Mouse (Mus musculus) urinary bladder, postnatal 14 days (tissue): Measurements from ENCODE around the gene Serpina3c.
A peak's percentile ranks its signal among the peaks of the same experiment; 100 is the strongest.

Experiments
- DNase-seq: peaks from one replicate; pipeline ENCODE4 v3.0.0; 2021; ENCODE audit warnings: low spot score

The Serpina3c gene

DNA sequence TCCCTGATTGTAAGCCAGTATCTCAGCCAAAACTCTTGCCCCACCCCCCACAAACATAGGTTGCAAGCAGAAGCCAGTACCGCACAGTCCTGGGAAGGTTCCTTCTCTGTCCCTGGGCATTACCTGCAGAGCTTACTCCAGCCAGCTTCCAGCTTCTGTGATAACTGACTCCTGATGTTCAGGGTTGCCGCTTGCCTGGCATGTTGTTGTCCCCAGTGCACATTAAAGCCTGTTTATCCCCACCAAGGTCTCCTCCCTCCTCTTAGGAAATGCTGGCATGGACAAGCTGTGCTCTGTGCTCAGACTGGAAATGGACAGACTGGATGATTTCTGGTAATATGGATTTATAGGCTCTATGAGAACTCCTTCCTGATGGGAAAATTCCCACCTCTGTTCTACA lies at the start of gene Serpina3c:
Serpina3c (minus strand) TSS at position 215 of the 400 bp plus-strand sequence.
- no peak for DNase-seq

DNA sequence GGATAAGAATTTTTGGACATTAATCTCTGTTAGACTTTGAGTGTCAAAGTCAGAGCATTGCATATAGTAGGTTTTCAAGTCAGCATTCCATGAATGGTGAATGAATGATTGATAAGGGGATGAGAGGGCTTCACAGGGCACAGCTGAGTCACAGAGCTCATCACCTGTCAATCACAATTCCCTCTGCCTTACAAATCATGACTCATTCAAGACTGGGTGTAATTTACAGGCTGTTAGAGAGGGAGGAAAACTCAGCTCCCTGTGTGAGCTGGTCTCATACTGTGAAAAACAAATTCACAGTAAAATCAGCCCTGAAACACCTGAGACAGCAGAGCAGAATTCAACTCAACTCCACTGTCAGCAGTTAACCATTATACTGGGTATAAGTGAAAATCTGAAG lies 37.2 kb upstream of the Serpina3c start:
- no peak for DNase-seq

DNA sequence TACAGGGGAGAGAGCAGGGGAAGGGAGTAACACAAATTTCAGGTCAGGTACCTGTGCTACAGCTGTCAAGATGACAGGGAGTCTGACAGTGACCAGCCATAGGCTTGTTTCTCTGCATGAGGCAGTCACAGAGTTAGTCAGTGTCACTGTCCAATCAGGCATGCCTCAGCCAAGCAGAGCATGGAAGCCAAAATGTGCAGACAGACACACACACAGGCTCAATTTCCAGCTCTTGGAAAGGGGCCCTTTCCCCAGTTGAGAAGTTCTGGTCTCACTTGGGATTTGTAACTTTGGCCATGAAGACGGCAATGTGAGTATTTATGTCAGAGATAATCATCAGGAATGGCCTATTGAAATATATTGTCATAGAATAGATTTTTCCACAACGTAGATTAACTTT lies 35.6 kb upstream of the Serpina3c start:
- no peak for DNase-seq

DNA sequence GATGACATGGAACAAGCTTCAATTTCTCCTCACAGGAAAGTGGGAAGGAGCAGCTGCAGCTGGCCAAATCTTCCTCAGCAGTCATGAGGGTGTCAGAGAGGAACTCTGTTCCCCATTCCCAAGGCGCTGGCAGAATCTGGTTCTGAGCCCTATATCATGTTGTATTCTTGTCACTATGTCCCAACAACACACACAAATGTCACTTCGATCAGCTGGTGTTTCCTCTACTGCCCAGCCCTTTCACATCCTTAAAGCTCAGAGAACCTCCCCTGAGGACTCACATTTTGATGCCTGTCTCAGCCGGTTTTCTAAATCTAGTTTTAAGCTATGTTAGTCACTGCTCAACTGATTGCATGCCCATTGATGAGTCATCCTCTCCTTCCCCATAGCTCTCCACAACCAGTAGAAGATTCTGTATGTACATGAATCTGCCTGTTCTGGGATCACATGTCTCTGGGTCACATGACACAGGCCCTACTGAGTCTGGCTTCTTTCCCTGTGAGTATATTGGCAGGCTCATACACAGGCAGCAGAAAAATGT lies 32.4 kb upstream of the Serpina3c start:
- DNase-seq = peak; percentile 26

DNA sequence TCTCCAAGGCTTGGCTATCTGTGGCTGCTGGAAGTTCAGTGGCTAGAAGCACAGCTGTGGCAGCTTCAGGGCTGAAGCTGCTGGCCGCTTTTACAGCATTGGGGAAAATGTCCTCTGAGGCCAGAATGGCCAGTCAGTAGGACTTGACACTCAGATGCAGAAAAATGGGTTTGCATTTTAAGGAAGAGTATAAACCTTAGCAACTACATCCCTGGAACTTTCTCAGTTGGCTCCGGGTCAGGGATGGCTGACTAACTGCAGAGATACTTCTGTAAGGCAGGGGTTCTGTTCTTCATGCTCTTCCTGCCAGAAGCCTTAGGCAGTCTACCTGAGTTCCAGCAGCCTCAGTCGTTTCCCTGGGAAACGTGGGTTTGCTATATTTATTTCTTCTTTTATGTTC lies 31.4 kb upstream of the Serpina3c start:
- no peak for DNase-seq

DNA sequence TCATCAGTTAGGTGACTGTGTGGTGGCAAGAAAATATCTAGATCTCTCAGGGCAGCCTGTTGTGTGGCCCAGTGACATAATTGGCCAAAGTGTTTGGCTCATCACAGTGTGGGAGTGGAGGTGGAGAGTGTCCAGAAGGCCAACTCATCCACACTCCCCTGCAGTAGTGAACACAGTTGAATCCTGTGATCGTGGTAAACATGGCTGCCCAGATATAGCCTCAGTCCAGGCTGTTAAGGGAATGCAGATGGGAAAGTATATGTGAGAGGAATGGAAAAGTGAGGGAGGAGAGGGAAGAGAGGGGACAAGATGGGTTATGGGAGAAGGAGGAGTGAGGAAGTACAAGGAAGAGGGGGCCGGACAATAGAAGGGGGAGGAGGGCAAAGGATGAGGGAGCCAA lies 25.3 kb upstream of the Serpina3c start:
- no peak for DNase-seq

DNA sequence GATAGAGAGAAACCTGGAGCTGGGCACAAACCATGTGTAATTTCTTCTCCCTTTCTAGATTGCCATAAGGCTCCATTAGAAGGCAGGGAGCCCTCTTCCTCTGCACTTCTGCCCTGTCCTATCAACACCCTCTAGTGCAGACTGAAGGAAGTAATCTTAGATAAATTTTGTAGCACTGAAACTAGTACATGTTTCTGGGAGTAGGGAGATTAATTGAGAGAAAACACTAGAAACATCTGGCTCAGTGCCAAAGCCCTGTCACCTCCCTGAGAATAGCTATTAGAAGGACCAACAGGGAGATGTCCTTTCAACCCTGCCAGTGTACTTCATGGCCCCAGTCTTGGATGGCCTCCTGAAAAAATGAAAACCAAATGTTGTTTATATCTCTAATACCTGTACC lies 24.9 kb upstream of the Serpina3c start:
- no peak for DNase-seq

DNA sequence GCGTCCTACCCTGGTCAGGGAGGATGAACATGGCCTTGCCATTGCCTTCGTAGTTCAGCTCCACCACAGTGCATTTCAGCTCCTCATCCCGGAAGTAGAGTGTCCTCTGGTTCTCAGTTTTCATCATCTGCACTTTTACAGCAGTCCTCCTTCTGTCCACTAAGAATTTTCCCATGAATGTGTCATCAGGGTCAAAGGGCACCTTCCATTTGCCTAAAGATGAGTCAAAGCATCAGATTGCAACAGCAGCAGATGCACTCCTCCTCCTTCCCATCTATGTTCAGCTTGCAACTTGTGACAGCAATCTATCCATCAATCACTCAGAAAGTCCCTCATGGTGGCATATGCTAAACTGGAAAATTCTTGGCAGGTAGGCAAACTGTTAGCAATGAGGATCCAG lies 22.0 kb upstream of the Serpina3c start:
- no peak for DNase-seq

DNA sequence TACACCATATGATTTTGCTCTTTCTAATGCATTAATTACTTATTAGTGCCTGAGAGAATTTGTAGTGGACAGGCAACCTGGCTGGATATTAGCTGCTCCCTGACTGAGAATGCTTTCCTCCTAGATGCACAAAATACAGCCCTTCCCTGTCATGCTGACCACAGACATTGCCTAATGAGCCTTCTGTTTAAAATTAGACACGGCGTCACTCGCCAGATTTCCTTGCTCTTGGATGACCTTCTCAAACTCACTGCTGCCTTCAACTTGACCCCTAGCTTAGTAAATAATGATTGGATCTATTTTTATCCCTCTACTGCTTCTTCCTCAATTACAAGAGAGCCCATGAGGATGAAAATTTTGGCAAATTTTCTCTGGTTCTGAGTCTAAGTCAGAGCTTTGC lies 21.1 kb upstream of the Serpina3c start:
- DNase-seq = no peak

DNA sequence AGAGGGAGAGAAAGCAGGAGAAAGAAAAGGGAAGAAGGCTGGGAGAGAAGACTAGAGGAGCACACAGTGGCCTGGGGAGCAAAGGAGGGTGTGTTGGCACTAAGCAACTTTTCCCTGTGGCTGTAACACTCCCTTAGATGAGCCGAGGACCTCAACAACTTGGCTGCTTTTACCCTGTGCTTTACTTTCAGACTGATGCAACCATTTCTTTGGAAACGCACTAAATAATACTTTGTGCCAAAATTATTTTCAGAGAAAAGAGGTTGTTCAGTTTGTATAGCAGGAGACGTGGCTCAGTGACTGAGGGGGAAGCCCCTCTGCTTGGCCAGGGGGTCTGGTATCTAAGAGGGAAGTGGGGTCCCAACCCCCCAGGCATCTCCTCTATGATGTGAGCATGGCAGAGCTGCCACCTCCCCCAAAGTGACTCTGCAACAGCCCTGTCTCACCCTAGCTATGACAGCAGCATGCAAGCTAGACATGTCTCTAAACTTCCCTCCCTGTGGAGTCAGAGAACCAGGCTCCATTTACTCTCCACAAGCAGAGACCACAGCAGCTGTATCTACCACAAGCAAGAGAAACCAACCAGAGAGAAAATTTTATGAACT lies 527 bp downstream of the Serpina3c start:
- DNase-seq = no peak

DNA sequence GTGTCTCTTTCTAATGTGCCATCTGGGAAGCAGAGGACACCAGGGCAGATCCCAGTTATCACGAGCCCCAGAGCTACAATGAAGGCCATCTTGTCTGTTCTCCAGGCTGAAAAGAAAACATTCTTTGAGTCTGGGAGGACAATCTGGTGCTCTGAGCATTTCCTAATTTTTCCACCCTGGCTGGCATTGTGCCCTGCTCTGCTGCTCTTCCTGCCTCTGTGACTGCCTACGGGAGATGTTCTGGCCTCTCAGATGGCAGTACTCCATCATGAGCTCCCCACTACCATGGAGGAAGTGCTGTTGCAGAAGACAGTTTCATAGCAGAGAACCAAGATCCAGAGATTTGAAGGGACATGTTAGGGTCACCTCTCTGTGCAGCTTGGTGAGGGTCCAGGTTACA lies 1.7 kb downstream of the Serpina3c start:
- DNase-seq = no peak

DNA sequence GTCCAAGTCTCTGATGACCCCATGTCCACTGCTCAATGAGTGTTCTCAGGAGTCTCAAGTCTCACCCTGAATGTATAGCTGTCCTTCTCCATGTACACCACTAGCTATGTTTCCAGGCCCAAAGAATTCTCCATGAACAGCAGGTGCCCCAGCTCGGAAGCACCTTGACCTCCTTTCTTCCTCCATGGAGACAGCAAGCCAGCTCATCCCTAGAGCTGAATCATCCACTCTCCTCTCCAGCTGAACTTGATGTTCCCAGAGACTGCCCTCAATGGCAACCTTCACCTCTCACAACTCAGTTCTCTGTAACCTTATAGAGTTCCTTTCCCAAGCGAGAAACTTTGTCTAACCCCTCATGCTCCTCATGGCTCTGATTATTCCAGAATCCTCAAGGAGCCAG lies 8.1 kb downstream of the Serpina3c start:
- no peak for DNase-seq

DNA sequence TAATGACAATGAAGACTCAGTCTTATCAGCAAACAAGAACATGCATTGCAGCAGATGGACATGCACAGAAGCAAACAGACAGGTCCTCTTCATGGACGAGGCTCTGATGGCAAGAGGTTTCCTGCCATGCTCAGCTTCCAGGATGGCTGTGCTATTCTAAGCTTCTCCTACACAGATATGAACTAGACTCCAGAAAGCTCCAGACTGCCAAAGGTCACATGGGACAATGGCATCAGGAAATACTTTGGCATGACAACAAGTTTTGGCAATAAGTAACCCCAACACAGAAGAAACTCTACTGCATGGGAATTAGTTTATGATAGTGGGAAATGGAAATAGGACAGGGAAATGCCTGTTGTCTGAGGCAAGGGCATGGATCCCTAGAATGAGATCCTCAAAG lies 10.4 kb downstream of the Serpina3c start:
- no peak for DNase-seq

DNA sequence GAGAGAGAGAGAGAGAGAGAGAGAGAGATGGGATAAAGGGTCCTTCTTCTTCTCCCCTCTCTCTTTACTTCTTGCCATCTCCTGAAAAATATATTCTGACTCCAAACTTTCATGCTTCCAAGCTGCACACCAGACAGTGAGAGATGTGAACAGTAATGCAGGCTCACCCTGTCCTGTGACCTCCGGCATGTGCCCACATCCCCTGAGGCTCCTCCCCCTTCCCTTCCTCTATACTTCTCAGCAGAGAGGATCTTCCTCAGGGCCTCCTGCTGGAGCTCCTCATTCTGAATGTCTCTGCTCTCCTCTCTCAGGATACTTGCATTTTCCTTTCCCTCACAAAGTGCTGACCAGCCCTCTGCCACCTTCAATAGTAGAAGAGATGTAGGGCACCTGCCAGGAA lies 11.2 kb downstream of the Serpina3c start:
- no peak for DNase-seq

DNA sequence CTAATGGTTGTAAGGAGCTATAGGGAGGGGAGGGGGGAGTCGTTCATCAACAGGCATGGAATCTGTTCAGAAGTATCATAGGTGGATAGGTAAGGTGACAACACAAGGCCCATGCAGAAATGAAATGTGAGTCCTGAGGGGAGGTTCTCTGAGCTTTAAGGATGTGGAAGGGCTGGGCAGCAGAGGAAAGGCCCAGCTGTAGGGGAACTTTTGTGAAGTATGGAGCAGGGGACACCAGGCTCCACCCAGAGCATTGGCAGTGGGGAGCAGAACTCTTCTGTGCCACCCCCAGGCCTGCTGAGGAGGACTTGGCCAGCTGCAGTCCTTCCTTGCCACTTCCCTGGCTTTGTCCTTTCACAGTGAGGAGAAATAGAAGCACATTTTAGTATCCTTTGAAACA lies 12.2 kb downstream of the Serpina3c start:
- no peak for DNase-seq

DNA sequence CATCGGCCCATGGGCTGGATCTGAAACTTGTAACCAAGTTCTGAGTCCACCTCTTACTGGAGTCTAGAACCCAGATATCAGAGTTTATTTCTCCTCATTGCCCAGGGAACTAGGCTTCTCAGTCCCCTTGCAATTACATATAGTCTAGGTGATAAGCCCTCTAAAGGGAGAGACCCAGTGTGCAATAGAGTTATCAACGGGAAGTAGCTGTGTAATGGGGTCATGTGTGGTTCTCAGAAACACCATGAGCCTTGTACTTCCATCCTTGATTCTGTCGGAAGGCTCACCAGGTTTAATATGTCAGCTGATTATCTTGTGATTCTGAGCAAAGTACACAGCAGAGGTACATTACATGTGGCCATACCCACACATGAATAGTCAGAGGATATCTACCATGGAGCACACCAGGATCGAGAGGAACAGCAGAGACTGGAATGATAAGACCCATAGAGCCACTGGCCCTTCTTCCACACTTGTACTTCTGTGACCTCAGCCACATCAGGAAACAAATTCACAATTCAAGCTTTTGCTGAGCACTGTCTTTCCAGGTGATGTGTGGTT lies 13.0 kb downstream of the Serpina3c start:
- DNase-seq = no peak

DNA sequence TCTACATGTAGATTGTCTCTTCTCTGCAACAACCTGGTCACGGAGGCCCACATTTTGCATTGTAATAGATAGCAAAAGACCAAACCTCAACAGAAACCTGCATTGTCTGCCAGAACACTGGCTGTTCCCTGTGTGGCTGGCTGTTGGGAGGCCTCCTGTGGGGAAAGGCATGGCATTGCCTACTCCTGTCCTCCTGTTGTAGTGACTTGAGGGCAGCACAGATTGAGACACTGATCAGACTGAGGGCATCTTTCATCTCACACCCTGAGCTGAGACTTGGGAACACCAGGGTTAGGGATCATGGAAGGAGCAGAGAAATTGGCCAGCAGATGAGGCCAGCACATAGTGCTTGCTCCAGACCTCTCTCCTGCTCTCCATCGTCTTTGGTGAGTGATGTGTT lies 15.5 kb downstream of the Serpina3c start:
- no peak for DNase-seq

DNA sequence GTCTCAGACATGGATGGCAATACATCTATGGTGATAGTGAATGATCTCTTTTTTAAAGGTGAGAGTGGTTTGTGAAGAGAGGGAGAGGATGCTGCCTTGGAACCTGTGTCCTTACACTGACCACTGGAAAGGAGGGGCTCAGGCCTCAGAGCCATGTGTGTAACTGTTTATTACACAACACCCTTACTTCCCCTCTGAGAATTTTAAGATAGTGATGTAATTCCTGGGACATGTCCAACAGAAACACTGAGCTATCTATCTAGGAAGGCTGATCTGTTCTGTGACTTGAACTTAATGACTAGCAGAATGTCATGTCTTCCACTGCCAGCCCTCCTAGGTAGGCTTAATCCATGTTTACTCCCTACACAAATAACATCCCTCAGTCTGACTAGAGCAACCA lies 22.6 kb downstream of the Serpina3c start:
- no peak for DNase-seq

DNA sequence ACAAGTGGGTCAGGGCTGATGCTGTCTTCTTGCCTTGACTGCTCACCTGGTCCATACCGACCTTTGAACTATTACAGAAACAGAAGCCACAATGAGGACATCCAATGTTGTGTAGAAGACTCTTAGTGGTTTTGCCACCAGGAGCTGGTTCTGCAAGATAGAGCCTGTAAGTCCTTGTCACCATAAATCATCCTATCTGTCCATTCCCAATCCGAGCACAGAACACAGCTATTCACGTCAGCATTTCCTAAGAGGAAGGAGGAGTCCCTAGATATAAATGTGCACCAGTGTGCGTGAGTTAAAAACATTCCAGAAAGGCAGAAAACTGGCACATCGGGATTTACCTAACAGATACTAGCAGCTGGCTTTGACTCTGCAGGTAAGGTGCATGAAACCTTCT lies 26.0 kb downstream of the Serpina3c start, which contains the start of gene Serpina3b:
Serpina3b (plus strand) TSS at position 301 of the 400 bp plus-strand sequence.
- DNase-seq = no peak

DNA sequence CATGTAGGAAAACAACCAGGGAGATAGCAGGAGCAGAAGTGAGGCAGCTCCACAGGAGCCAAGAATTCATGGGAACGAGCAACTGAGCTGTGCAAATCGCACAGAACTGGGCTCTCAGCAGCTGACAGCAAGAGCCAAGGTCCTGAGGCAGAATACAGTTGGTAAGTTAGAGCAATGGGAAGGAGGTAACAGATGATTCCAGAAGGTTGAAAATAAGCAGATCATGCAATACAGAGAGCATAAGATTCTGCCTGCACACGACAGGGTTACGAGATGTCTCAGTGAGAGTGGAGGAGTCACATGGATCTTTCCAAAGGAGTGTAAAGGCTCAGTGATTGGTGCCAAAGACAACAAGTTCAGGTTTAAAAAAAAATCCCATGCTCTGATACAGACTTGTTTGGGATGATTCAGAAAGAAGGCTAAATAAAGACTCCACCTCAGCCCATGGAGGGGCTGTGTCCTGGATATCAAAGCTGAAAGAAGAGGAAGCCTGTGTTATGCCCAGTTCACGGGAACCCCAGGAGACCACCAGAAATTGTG lies 28.6 kb downstream of the Serpina3c start:
- no peak for DNase-seq

DNA sequence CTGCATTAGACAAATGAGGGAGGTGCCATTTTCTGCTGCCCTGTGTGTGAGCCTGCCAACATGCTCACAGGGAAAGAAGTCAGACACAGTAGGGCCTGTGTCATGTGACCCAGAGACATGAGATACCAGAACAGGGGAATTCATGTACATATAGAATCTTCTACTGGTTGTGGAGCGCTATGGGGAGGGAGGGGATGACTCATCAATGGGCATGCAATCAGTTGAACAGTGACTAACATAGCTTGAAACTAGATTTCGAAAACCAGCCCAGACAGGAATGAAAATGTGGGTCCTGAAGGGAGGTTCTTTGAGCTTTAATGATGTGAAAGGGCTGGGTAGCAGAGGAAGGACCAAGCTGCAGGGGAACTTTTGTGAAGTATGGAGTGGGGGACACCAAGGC lies 29.7 kb downstream of the Serpina3c start:
- peak; percentile 24 for DNase-seq

DNA sequence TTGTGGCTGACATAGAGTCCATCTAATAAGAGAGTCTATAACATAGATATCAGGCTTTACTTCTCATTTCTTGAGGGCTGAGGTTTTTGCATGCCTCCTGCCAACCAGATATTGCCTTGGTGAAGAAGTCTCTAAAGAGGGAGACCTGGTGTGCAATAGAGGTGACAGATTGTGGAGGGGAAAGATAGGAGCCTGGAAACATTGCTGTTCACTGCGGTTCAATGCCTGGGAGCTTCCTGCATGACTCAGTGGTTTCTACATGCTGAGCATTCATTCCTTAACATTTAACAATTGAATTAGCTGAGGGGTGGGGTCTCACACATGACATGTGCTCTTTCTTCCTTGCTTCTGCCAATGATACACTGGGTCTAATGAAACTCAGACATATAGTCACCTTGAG lies 30.6 kb downstream of the Serpina3c start:
- no peak for DNase-seq

DNA sequence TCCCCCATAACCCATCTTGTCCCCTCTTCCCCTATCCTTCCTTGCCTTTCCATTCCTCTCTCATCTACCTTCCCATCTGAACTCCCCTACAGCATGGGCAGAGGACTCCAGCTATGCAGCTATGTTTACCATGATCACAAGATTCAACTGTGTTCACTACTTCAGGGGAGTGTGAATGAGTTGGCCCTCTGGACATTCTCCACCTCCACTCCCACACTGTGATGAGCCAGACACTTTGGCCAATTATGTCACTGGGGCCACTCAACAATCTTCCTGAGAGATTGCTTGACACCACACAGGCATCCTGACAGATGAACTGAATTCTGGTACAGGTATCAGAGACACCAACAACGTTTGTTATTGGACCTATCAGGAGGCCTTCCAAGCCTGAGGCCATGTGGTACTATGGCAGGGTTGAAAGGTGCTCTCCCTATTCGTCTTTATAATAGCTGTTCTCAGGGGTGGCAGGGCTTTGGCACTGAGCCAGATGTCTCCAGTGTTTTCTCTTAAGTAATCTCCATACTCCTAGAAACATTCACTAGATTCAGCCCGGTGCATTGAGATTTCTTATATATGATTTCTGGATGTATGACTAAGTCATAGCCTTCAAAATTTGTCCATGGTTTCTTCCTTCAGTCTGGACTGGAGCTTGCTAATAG lies 38.6 kb downstream of the Serpina3c start:
- DNase-seq = no peak
